Mouse (Mus musculus) kidney, embryonic 16.5 days (tissue): ENCODE measurements at regions not wholly inside any gene's neighbourhood (a gene's known extent, or its start where the extent isn't known, plus 50 kb on each side); places are given as distances from the start of the nearest gene placed in this dataset.
A peak's percentile ranks its signal among the peaks of the same experiment; 100 is the strongest.

ENCODE experiments used
- ATAC-seq: fragments of 200-750 bp; cut with Nextera tagmentation; 2 replicates; pipeline ENCODE4 v1.8.0; 2017; ENCODE audit warnings: moderate TSS enrichment; ENCODE audit not compliant: low FRiP score, low TSS enrichment
- H3K27ac ChIP-seq: fragments of 300-500 bp; sonication (generic); 2 replicates; pipeline ENCODE4 v1.5.1; 2014; ENCODE audit warnings: low read length
- H3K27me3 ChIP-seq: fragments of 300-500 bp; sonication (generic); 2 replicates; pipeline ENCODE4 v1.6.1; 2014; ENCODE audit warnings: low read length, control low read depth, mixed read lengths; ENCODE audit not compliant: insufficient read depth
- H3K36me3 ChIP-seq: fragments of 300-500 bp; sonication (generic); 2 replicates; pipeline ENCODE4 v1.6.1; 2014; ENCODE audit warnings: low read length, control low read depth, mixed read lengths; ENCODE audit not compliant: insufficient read depth
- H3K4me1 ChIP-seq: fragments of 300-500 bp; sonication (generic); 2 replicates; pipeline ENCODE4 v1.6.1; 2014; ENCODE audit warnings: low read length, control low read depth, mixed read lengths; ENCODE audit not compliant: insufficient read depth
- H3K4me2 ChIP-seq: fragments of 300-500 bp; sonication (generic); replicated peaks from 2 replicates; pipeline ENCODE4 v1.6.1; 2014; ENCODE audit warnings: low read depth, low read length
- H3K4me3 ChIP-seq: fragments of 300-500 bp; sonication (generic); 2 replicates; pipeline ENCODE4 v1.5.1; 2014; ENCODE audit warnings: mild to moderate bottlenecking, low read length
- H3K9ac ChIP-seq: fragments of 300-500 bp; sonication (generic); replicated peaks from 2 replicates; pipeline ENCODE4 v1.6.1; 2014; ENCODE audit warnings: low read length
- H3K9me3 ChIP-seq: fragments of 300-500 bp; sonication (generic); 2 replicates; pipeline ENCODE4 v1.6.1; 2016; ENCODE audit warnings: low read length, control low read depth
- WGBS: fragments of 180-500 bp; shearing (Covaris S2); extraction: QIAGEN DNeasy Blood & Tissue Kit; methylation state at CpG from one replicate; pipeline ENCODE4 v1.1.7; 2014; 5-methylcytosine and 5-hydroxymethylcytosine counted together

DNA sequence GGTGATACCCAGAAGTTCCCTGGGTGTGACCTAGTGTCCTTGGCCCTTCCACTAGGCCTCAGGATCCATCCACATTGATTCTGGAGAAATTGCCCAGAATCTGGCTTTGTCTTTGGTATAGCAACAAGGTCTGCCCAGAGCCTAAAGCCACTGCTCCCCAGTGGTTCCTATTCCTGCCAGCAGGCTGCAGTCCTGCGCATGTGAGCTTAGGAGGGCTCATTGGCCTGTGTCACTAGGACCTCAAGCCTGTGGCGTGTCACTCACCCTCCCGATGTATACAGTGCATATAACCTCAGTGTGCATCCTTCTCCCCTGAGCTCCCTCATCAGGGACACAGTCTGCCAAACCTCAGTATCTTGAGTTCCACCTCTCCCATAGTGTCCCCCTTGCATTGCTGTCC lies 261.9 kb downstream of the Cdh26 start:
- Histone ChIP-seq H3K4me3 (no peak overlapping the region), H3K9me3 (no peaks in the 10 kb centered on the region), H3K27ac (no peak overlapping the region), H3K27me3 (no peaks in the 10 kb centered on the region), H3K9ac (no peak overlapping the region), H3K4me2 (no peak overlapping the region), H3K4me1 (peaks cover 3% of the 10 kb centered on the region; the same call in 1 of the 2 replicates), H3K36me3 (no peaks in the 10 kb centered on the region)
- ATAC-seq = no peak
- 86% methylated on average over 3 of the region's 3 CpGs for WGBS

- no peak overlapping the region for H3K4me2 ChIP-seq
- H3K27ac ChIP-seq = no peak overlapping the region
- no peak overlapping the region for H3K9ac ChIP-seq
- H3K4me1 ChIP-seq = no peaks in the 10 kb centered on the region
- H3K4me3 ChIP-seq = no peak overlapping the region
- no peaks in the 10 kb centered on the region for H3K9me3 ChIP-seq
- 62% methylated on average over 13 of the region's 13 CpGs for WGBS
- H3K36me3 ChIP-seq = no peaks in the 10 kb centered on the region
- ATAC-seq = peak; percentile 54; the same call in 1 of the 2 replicates
- no peaks in the 10 kb centered on the region for H3K27me3 ChIP-seq
Measured at GRCm38 (mm10) chr2:178698648-178699047, 268.3 kb downstream of the Cdh26 start.

DNA sequence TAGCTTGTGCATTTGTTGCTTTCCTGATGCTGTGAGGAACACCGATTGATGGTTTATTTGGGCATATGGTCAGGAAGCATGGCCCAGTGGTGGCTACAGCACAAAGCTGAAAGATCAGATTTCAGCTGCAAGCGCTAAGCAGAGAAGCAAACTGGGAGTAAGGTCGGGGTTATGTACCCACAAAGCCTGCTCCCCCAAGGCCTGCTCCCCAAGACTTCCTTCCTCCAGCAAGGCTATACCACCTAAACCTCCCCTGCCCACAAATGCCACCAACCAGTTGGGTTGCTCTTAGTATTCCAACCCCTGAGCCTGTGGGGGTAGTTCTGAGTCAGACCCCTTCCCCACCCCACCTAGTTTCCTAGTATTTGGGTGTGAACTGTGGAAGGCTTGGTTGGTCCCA lies 270.5 kb downstream of the Cdh26 start:
- H3K27me3 ChIP-seq = no peaks in the 10 kb centered on the region
- no peak overlapping the region for H3K4me2 ChIP-seq
- 29% methylated on average over 3 of the region's 3 CpGs for WGBS
- ATAC-seq = no peak
- no peak overlapping the region for H3K4me3 ChIP-seq
- H3K27ac ChIP-seq = no peak overlapping the region
- no peaks in the 10 kb centered on the region for H3K9me3 ChIP-seq
- H3K4me1 ChIP-seq = no peaks in the 10 kb centered on the region
- no peak overlapping the region for H3K9ac ChIP-seq
- no peaks in the 10 kb centered on the region for H3K36me3 ChIP-seq

GRCm38 (mm10) chr2:178704510-178704909 lies 274.2 kb downstream of the Cdh26 start:
- Histone ChIP-seq H3K27ac (no peak overlapping the region), H3K27me3 (no peaks in the 10 kb centered on the region), H3K36me3 (no peaks in the 10 kb centered on the region), H3K4me3 (no peak overlapping the region), H3K4me2 (no peak overlapping the region), H3K9ac (no peak overlapping the region), H3K4me1 (peaks cover 1% of the 10 kb centered on the region; the same call in 1 of the 2 replicates), H3K9me3 (no peaks in the 10 kb centered on the region)
- no peak for ATAC-seq
- 82% methylated on average over 3 of the region's 3 CpGs for WGBS

DNA sequence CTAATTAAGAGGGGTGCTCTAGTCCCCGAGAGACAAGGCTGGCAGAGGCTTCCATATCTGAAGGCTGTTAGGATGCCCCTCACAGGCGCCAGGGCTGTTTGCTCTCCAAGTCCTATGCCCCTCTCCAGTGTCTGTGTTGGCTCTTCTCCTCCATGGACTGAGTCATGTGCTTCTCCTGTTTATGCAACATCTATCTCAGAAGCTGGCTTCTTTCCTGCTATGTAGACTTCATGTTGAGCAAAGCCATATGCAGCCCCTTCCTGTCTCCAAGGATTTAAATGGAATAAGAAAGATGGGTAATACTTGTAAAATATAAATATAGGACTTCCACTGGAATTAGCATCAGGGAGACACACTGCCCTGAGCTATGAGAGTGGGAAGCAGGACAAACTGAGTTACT lies 278.3 kb downstream of the Cdh26 start:
- Histone ChIP-seq H3K4me3 (no peak overlapping the region), H3K27ac (no peak overlapping the region), H3K9ac (no peak overlapping the region), H3K27me3 (no peaks in the 10 kb centered on the region), H3K36me3 (no peaks in the 10 kb centered on the region), H3K4me1 (peaks cover 7% of the 10 kb centered on the region; the same call in 1 of the 2 replicates), H3K9me3 (no peaks in the 10 kb centered on the region), H3K4me2 (no peak overlapping the region)
- no peak for ATAC-seq
- 76% methylated on average over 2 of the region's 2 CpGs for WGBS

- WGBS = 56% methylated on average over 5 of the region's 5 CpGs
- peaks cover 7% of the 10 kb centered on the region; the same call in 1 of the 2 replicates for H3K4me1 ChIP-seq
- no peaks in the 10 kb centered on the region for H3K27me3 ChIP-seq
- H3K4me2 ChIP-seq = no peak overlapping the region
- no peak overlapping the region for H3K9ac ChIP-seq
- H3K4me3 ChIP-seq = no peak overlapping the region
- no peak overlapping the region for H3K27ac ChIP-seq
- no peaks in the 10 kb centered on the region for H3K36me3 ChIP-seq
- no peaks in the 10 kb centered on the region for H3K9me3 ChIP-seq
- no peak for ATAC-seq
Measured at GRCm38 (mm10) chr2:178709192-178709881, 279.0 kb downstream of the Cdh26 start.

- H3K27me3 ChIP-seq = no peaks in the 10 kb centered on the region
- WGBS = 71% methylated on average over 3 of the region's 3 CpGs
- no peak for ATAC-seq
- H3K4me3 ChIP-seq = no peak overlapping the region
- H3K36me3 ChIP-seq = no peaks in the 10 kb centered on the region
- no peak overlapping the region for H3K4me2 ChIP-seq
- peaks cover 7% of the 10 kb centered on the region; the same call in 1 of the 2 replicates for H3K4me1 ChIP-seq
- no peak overlapping the region for H3K27ac ChIP-seq
- no peaks in the 10 kb centered on the region for H3K9me3 ChIP-seq
- H3K9ac ChIP-seq = no peak overlapping the region
Measured at GRCm38 (mm10) chr2:178710001-178710400, 279.7 kb downstream of the Cdh26 start.

DNA sequence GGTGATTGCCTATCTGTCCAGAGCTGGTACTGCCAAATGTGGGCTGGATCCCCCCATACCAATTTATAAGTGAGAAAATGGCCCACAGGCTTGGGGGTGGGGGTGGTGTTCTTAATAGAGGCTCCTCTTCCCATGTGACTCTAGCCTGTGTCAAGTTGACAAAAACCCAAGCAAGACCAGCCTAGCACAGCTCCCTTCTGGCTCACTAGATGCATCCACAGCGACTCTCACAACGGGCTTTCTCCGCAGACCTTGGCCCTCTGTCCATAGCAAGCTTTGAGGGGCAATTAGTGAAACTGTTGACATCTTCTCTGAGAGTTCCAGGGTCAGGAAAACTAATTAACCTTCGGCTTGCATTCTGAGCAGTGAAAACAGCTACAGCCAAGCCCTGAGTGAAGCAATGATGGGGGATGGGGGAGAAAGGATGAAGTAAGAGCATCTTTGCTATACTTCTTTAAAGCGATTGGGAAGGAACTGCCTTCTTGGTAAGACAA lies 281.3 kb downstream of the Cdh26 start:
- peak; percentile 55; the same call in 1 of the 2 replicates for ATAC-seq

DNA sequence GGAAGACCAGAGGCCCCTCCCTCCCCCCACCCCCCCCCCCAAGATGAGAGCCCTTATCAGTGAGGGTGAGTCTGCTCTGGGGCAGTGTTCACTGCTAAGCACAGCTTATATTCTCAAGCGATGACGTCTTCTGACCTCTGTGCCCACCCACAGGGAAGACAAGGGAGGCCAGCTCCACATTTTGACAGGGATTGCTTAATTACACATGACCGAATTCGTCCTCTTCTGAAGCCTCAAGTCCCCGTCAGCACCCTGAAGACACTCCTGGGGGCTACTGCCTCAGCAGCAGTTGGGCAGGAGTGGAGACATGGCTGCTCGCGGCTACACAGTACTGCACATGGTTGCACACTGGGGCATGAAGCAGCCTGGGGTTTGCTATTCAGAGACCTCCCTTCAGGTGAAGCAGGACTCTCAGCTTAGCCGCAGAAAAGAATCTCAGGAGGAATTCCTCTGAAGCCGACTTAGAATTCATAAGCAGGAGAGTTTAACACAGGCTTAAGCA lies 282.1 kb downstream of the Cdh26 start:
- Histone ChIP-seq H3K4me1 (peaks cover 7% of the 10 kb centered on the region; the same call in 1 of the 2 replicates), H3K36me3 (no peaks in the 10 kb centered on the region), H3K4me2 (no peak overlapping the region), H3K9me3 (no peaks in the 10 kb centered on the region), H3K9ac (no peak overlapping the region), H3K27me3 (no peaks in the 10 kb centered on the region), H3K4me3 (no peak overlapping the region), H3K27ac (no peak overlapping the region)
- 40% methylated on average over 9 of the region's 9 CpGs for WGBS
- peak; percentile 65 for ATAC-seq

More for the DNA sequence above, 281.3 kb downstream of the Cdh26 start:
- H3K4me2 ChIP-seq = no peak overlapping the region
- H3K9ac ChIP-seq = no peak overlapping the region
- no peaks in the 10 kb centered on the region for H3K27me3 ChIP-seq
- 26% methylated on average over 5 of the region's 5 CpGs for WGBS
- H3K9me3 ChIP-seq = no peaks in the 10 kb centered on the region
- H3K27ac ChIP-seq = 0 out of 2 replicates have a peak overlapping the region, but pooled peaks have one; percentile 16
- H3K36me3 ChIP-seq = no peaks in the 10 kb centered on the region
- peaks cover 7% of the 10 kb centered on the region; the same call in 1 of the 2 replicates for H3K4me1 ChIP-seq
- H3K4me3 ChIP-seq = no peak overlapping the region
